Mouse (Mus musculus): ENCODE data around the gene Lmod3. TPM values are rescaled to one million over a fixed set of nuclear protein-coding genes. Genes with fewer than 3 reads are reported as not detected.

Lmod3 gene
- polyA plus RNA-seq (2015; fragmentation: Nextera tagmentation; extraction: Ambion mirVana): not detected in 2 replicates

GRCm38 (mm10) chr6:97252711-97253221, at the start of gene Lmod3:
Gene Lmod3, minus strand, starts transcription at chr6:97252759.

GRCm38 (mm10) chr6:97210191-97210961, 42.2 kb downstream of the Lmod3 start, which contains the start of gene Arl6ip5:
Gene Arl6ip5, plus strand, starts transcription at chr6:97210689.

GRCm38 (mm10) chr6:97205439-97205885, 47.1 kb downstream of the Lmod3 start, which contains the start of gene Uba3:
Gene Uba3, minus strand, starts transcription at chr6:97205647.

Other genes starting within 250 kb of the Lmod3 start
- not detected in 2 replicates for gene Fam19a4, start 192.3 kb downstream of the Lmod3 start, polyA plus RNA-seq (2015; fragmentation: Nextera tagmentation; extraction: Ambion mirVana)
- 4.5 and 5.4 TPM in 2 replicates for gene Eogt, start 103.6 kb downstream of the Lmod3 start, polyA plus RNA-seq (2015; fragmentation: Nextera tagmentation; extraction: Ambion mirVana)
- gene Tmf1, start 73.6 kb downstream of the Lmod3 start, polyA plus RNA-seq (2015; fragmentation: Nextera tagmentation; extraction: Ambion mirVana): 25.9 and 27.7 TPM in 2 replicates
- gene Uba3, start 47.1 kb downstream of the Lmod3 start, polyA plus RNA-seq (2015; fragmentation: Nextera tagmentation; extraction: Ambion mirVana): 23.4 and 24.1 TPM in 2 replicates
- 53.3 and 59.1 TPM in 2 replicates for gene Arl6ip5, start 42.1 kb downstream of the Lmod3 start, polyA plus RNA-seq (2015; fragmentation: Nextera tagmentation; extraction: Ambion mirVana)